Mouse (Mus musculus) testis, adult 2 months (tissue): ENCODE measurements around the gene Herc6. TPM values are rescaled to one million over a fixed set of nuclear protein-coding genes. Genes with fewer than 3 reads are reported as not detected.
A peak's percentile ranks its signal among the peaks of the same experiment; 100 is the strongest.

ENCODE experiments used
- H3K27ac ChIP-seq: fragments of 200-500 bp; 2 replicates; pipeline ENCODE4 v1.5.1; 2012; ENCODE audit warnings: low read depth, low read length; ENCODE audit not compliant: control insufficient read depth, insufficient read depth
- H3K27me3 ChIP-seq: fragments of 200-500 bp; 2 replicates; pipeline ENCODE4 v1.6.1; 2012; ENCODE audit warnings: mild to moderate bottlenecking, low read length, moderate library complexity; ENCODE audit not compliant: control insufficient read depth, insufficient read depth
- H3K36me3 ChIP-seq: fragments of 200-500 bp; 2 replicates; pipeline ENCODE4 v1.6.1; 2012; ENCODE audit warnings: mild to moderate bottlenecking, low read length; ENCODE audit not compliant: control insufficient read depth, insufficient read depth
- H3K4me1 ChIP-seq: fragments of 200-500 bp; 2 replicates; pipeline ENCODE4 v1.6.1; 2012; ENCODE audit warnings: low read length; ENCODE audit not compliant: control insufficient read depth, insufficient read depth
- H3K4me3 ChIP-seq: fragments of 200-500 bp; 2 replicates; pipeline ENCODE4 v1.5.1; 2012; ENCODE audit warnings: low read depth, mild to moderate bottlenecking, low read length, moderate library complexity, mixed read lengths; ENCODE audit not compliant: control insufficient read depth
- CTCF ChIP-seq: fragments of 200-500 bp; IDR thresholded peaks from 2 replicates; pipeline ENCODE4 v1.5.1; 2012; ENCODE audit warnings: low read depth, mild to moderate bottlenecking, inconsistent platforms, low read length, moderate library complexity; ENCODE audit not compliant: control insufficient read depth, insufficient read depth, insufficient replicate concordance
- POLR2A ChIP-seq: fragments of 200-500 bp; IDR thresholded peaks from 2 replicates; pipeline ENCODE4 v1.6.1; 2012; ENCODE audit warnings: low read depth, mild to moderate bottlenecking, inconsistent platforms, low read length, moderate library complexity; ENCODE audit not compliant: control insufficient read depth
- polyA plus RNA-seq: library from polyadenylated mRNA; depleted of rRNA; stranded (reverse); fragments of >200 nt; gene quantifications from 2 replicates; pipeline ENCODE4 v1.2.3, GENCODE M21; 2012

The Herc6 gene
- polyA plus RNA-seq, 1 experiment, result 4.2 TPM

GRCm38 (mm10) chr6:57647256-57647655 is 66.5 kb downstream of the Herc6 start:
- Histone ChIP-seq H3K4me1 (no peaks in the 10 kb centered on the region), H3K27ac (no peak overlapping the region), H3K36me3 (no peaks in the 10 kb centered on the region), H3K27me3 (no peaks in the 10 kb centered on the region), H3K4me3 (no peak overlapping the region)
- no peak for TF ChIP-seq CTCF
- TF ChIP-seq POLR2A, result no peak

GRCm38 (mm10) chr6:57661295-57661694 is 80.5 kb downstream of the Herc6 start:
- Histone ChIP-seq H3K4me3 (no peak overlapping the region), H3K27me3 (no peaks in the 10 kb centered on the region), H3K27ac (no peak overlapping the region), H3K36me3 (no peaks in the 10 kb centered on the region), H3K4me1 (no peaks in the 10 kb centered on the region)
- no peak for TF ChIP-seq POLR2A
- no peak for TF ChIP-seq CTCF

- TF ChIP-seq POLR2A, result no peak
- Histone ChIP-seq H3K4me1 (no peaks in the 10 kb centered on the region), H3K27ac (no peak overlapping the region), H3K27me3 (no peaks in the 10 kb centered on the region), H3K36me3 (no peaks in the 10 kb centered on the region), H3K4me3 (no peak overlapping the region)
Measured at GRCm38 (mm10) chr6:57684156-57684555, 103.4 kb downstream of the Herc6 start.

GRCm38 (mm10) chr6:57691467-57692261 is 110.9 kb downstream of the Herc6 start, which contains the start of gene Pyurf:
Pyurf (minus strand) TSS chr6:57692078.
- no peaks in the 10 kb centered on the region for H3K36me3 ChIP-seq
- peaks cover 7% of the 10 kb centered on the region; the same call in 1 of the 2 replicates for H3K4me1 ChIP-seq
- peak within 1 kb of the TSS; percentile 93 for H3K4me3 ChIP-seq
- TF ChIP-seq CTCF (peak; percentile 16; the same call in 1 of the 2 replicates), POLR2A (peak; percentile 55)
- peak within 1 kb of the TSS; percentile 87 for H3K27ac ChIP-seq
- H3K27me3 ChIP-seq, result no peaks in the 10 kb centered on the region

GRCm38 (mm10) chr6:57693116-57693515 is 112.3 kb downstream of the Herc6 start:
- no peak overlapping the region for H3K4me3 ChIP-seq
- H3K27me3 ChIP-seq, result no peaks in the 10 kb centered on the region
- no peak for TF ChIP-seq POLR2A
- TF ChIP-seq CTCF, result no peak
- peaks cover 7% of the 10 kb centered on the region; the same call in 1 of the 2 replicates for H3K4me1 ChIP-seq
- H3K36me3 ChIP-seq, result no peaks in the 10 kb centered on the region
- H3K27ac ChIP-seq, result no peak overlapping the region

GRCm38 (mm10) chr6:57701686-57702085 is 120.9 kb downstream of the Herc6 start:
- Histone ChIP-seq H3K4me1 (peaks cover 4% of the 10 kb centered on the region), H3K4me3 (no peak overlapping the region), H3K27ac (no peak overlapping the region), H3K27me3 (no peaks in the 10 kb centered on the region), H3K36me3 (no peaks in the 10 kb centered on the region)
- TF ChIP-seq CTCF (no peak), POLR2A (no peak)

GRCm38 (mm10) chr6:57702376-57702742 is 121.6 kb downstream of the Herc6 start, which contains the start of gene Lancl2:
Lancl2 (plus strand) TSS chr6:57702540.
- H3K27ac ChIP-seq, result peak within 1 kb of the TSS; percentile 100
- no peaks in the 10 kb centered on the region for H3K36me3 ChIP-seq
- H3K27me3 ChIP-seq, result no peaks in the 10 kb centered on the region
- TF ChIP-seq POLR2A (no peak), CTCF (no peak)
- H3K4me1 ChIP-seq, result peaks cover 4% of the 10 kb centered on the region
- peak within 1 kb of the TSS; percentile 96 for H3K4me3 ChIP-seq
